13 mouse cellular contexts compared by ENCODE assay signal in genomic region chr3:127036118-127036517, GRCm38 (mm10).
"Had no signal": no experiment of that assay in that cellular context is flagged by ENCODE, and none has a peak within 500 bp of the region (broad histone marks: within the 10 kb centered on the region; RNA-seq: fewer than 3 reads in every experiment).

No protein-coding gene starts in this region.

- H3K4me3 ChIP-seq: limb, embryonic 15.5 days; liver, embryonic 12.5 days; midbrain, embryonic 10.5 days; midbrain, embryonic 15.5 days; neural tube, embryonic 12.5 days had no signal

- DNase-seq: kidney, adult 8-10 months; kidney, postnatal 25 days; lung, embryonic 14.5 days; lung, postnatal 10 days; lung, postnatal 4 days; right cerebral cortex, postnatal 4 days; spleen, adult 18-20 months; thymus, postnatal 36 days had no signal

- H3K27ac ChIP-seq: limb, embryonic 15.5 days; liver, embryonic 12.5 days; midbrain, embryonic 10.5 days; midbrain, embryonic 15.5 days; neural tube, embryonic 12.5 days had no signal

- H3K4me1 ChIP-seq: limb, embryonic 15.5 days; liver, embryonic 12.5 days; midbrain, embryonic 10.5 days; midbrain, embryonic 15.5 days; neural tube, embryonic 12.5 days had no signal
